Mouse (Mus musculus) embryonic facial prominence, embryonic 10.5 days (tissue): ENCODE results near the gene Ippk. TPM values are rescaled to one million over a fixed set of nuclear protein-coding genes. Genes with fewer than 3 reads are reported as not detected.

Experiments used
- DNase-seq: peaks from one replicate; pipeline ENCODE4 v3.0.0-alpha.2; 2017; ENCODE audit warnings: low spot score
- H3K27ac ChIP-seq: fragments of 300-500 bp; sonication (generic); replicated peaks from 2 replicates; pipeline ENCODE4 v1.5.1; 2016; ENCODE audit warnings: mild to moderate bottlenecking
- H3K27me3 ChIP-seq: fragments of 300-500 bp; sonication (generic); replicated peaks from 2 replicates; pipeline ENCODE4 v1.6.1; 2016; ENCODE audit warnings: low read depth, mild to moderate bottlenecking; ENCODE audit not compliant: poor library complexity, severe bottlenecking
- H3K36me3 ChIP-seq: fragments of 300-500 bp; sonication (generic); replicated peaks from 2 replicates; pipeline ENCODE4 v1.6.1; 2016; ENCODE audit warnings: mild to moderate bottlenecking, moderate library complexity
- H3K4me1 ChIP-seq: fragments of 300-500 bp; sonication (generic); 2 replicates; pipeline ENCODE4 v1.6.1; 2016
- H3K4me3 ChIP-seq: fragments of 300-500 bp; sonication (generic); 2 replicates; pipeline ENCODE4 v1.5.1; 2016; ENCODE audit warnings: mild to moderate bottlenecking, moderate library complexity
- H3K9me3 ChIP-seq: fragments of 300-500 bp; sonication (generic); 2 replicates; pipeline ENCODE4 v1.6.1; 2016; ENCODE audit warnings: mild to moderate bottlenecking
- WGBS: fragments of 180-500 bp; shearing (Covaris S2); methylation state at CpG from one replicate; pipeline ENCODE4 v1.1.7; 2016; 5-methylcytosine and 5-hydroxymethylcytosine counted together
- polyA plus RNA-seq: library from polyadenylated mRNA; unstranded; fragments of >200 nt; fragmentation: Nextera tagmentation; extraction: Ambion mirVana; gene quantifications from 2 replicates; pipeline ENCODE4 v1.2.1, GENCODE M21; 2016

Ippk gene
- polyA plus RNA-seq, 1 experiment from 2014 or later, result 18.3 TPM

GRCm38 (mm10) chr13:49394886-49395447 is 26.1 kb upstream of the Ippk start:
- H3K36me3 ChIP-seq, result peaks cover 14% of the 10 kb centered on the region
- no peak for DNase-seq
- 89% methylated on average over 3 of the region's 3 CpGs for WGBS
- H3K9me3 ChIP-seq, result peaks cover 4% of the 10 kb centered on the region; the same call in 1 of the 2 replicates
- no peaks in the 10 kb centered on the region for H3K27me3 ChIP-seq
- no peak overlapping the region for H3K4me3 ChIP-seq
- 0 out of 2 replicates have a peak, but pooled peaks cover 3% of the 10 kb centered on the region for H3K4me1 ChIP-seq
- no peak overlapping the region for H3K27ac ChIP-seq

- Histone ChIP-seq H3K27me3 (no peaks in the 10 kb centered on the region), H3K4me1 (0 out of 2 replicates have a peak, but pooled peaks cover 3% of the 10 kb centered on the region), H3K36me3 (no peaks in the 10 kb centered on the region), H3K4me3 (no peak overlapping the region), H3K9me3 (no peaks in the 10 kb centered on the region), H3K27ac (no peak overlapping the region)
- no peak for DNase-seq
- WGBS, result 86% methylated on average over 1 of the region's 1 CpGs
Observed at GRCm38 (mm10) chr13:49396798-49397197, 24.3 kb upstream of the Ippk start.

- Histone ChIP-seq H3K36me3 (no peaks in the 10 kb centered on the region), H3K27ac (no peak overlapping the region), H3K9me3 (no peaks in the 10 kb centered on the region), H3K4me1 (0 out of 2 replicates have a peak, but pooled peaks cover 3% of the 10 kb centered on the region), H3K4me3 (no peak overlapping the region), H3K27me3 (no peaks in the 10 kb centered on the region)
- no peak for DNase-seq
- 84% methylated on average over 8 of the region's 8 CpGs for whole genome bisulfite sequencing
Observed at GRCm38 (mm10) chr13:49398191-49398590, 22.9 kb upstream of the Ippk start.

GRCm38 (mm10) chr13:49400139-49400538 is 20.9 kb upstream of the Ippk start:
- WGBS, result 61% methylated on average over 6 of the region's 6 CpGs

GRCm38 (mm10) chr13:49402628-49403027 is 18.4 kb upstream of the Ippk start:
- Histone ChIP-seq H3K4me3 (no peak overlapping the region), H3K9me3 (no peaks in the 10 kb centered on the region), H3K4me1 (0 out of 2 replicates have a peak, but pooled peaks cover 3% of the 10 kb centered on the region), H3K27me3 (no peaks in the 10 kb centered on the region), H3K27ac (no peak overlapping the region), H3K36me3 (no peaks in the 10 kb centered on the region)
- 70% methylated on average over 2 of the region's 2 CpGs for WGBS
- no peak for DNase-seq

More at GRCm38 (mm10) chr13:49400139-49400538, 20.9 kb upstream of the Ippk start:
- DNase-seq, result peak; percentile 68
- no peaks in the 10 kb centered on the region for H3K27me3 ChIP-seq
- no peak overlapping the region for H3K4me3 ChIP-seq
- H3K9me3 ChIP-seq, result no peaks in the 10 kb centered on the region
- H3K27ac ChIP-seq, result no peak overlapping the region
- H3K36me3 ChIP-seq, result no peaks in the 10 kb centered on the region
- 0 out of 2 replicates have a peak, but pooled peaks cover 3% of the 10 kb centered on the region for H3K4me1 ChIP-seq

GRCm38 (mm10) chr13:49407795-49408194 is 13.3 kb upstream of the Ippk start:
- Histone ChIP-seq H3K4me3 (no peak overlapping the region), H3K9me3 (no peaks in the 10 kb centered on the region), H3K27me3 (no peaks in the 10 kb centered on the region), H3K27ac (no peak overlapping the region), H3K4me1 (no peaks in the 10 kb centered on the region), H3K36me3 (no peaks in the 10 kb centered on the region)
- no peak for DNase-seq

- no peaks in the 10 kb centered on the region for H3K9me3 ChIP-seq
- whole genome bisulfite sequencing, result 2% methylated on average over 15 of the region's 15 CpGs
- peaks cover 5% of the 10 kb centered on the region; the same call in 1 of the 2 replicates for H3K36me3 ChIP-seq
- H3K27me3 ChIP-seq, result no peaks in the 10 kb centered on the region
- DNase-seq, result peak; percentile 44
- H3K4me1 ChIP-seq, result peaks cover 27% of the 10 kb centered on the region
- peak overlapping the region; percentile 90 for H3K27ac ChIP-seq
- peak overlapping the region; percentile 96 for H3K4me3 ChIP-seq
Observed at GRCm38 (mm10) chr13:49421606-49421917, 513 bp downstream of the Ippk start.

GRCm38 (mm10) chr13:49421959-49422358 is 910 bp downstream of the Ippk start:
- no peak for DNase-seq
- Histone ChIP-seq H3K4me1 (peaks cover 27% of the 10 kb centered on the region), H3K36me3 (peaks cover 5% of the 10 kb centered on the region; the same call in 1 of the 2 replicates), H3K27ac (peak overlapping the region; percentile 90), H3K27me3 (no peaks in the 10 kb centered on the region), H3K4me3 (peak overlapping the region; percentile 96), H3K9me3 (no peaks in the 10 kb centered on the region)
- 39% methylated on average over 4 of the region's 4 CpGs for WGBS

- Histone ChIP-seq H3K27me3 (no peaks in the 10 kb centered on the region), H3K27ac (no peak overlapping the region), H3K4me3 (no peak overlapping the region), H3K9me3 (no peaks in the 10 kb centered on the region), H3K4me1 (peaks cover 23% of the 10 kb centered on the region), H3K36me3 (peaks cover 12% of the 10 kb centered on the region)
- WGBS, result 92% methylated on average over 3 of the region's 3 CpGs
- no peak for DNase-seq
Observed at GRCm38 (mm10) chr13:49426736-49427135, 5.7 kb downstream of the Ippk start.

GRCm38 (mm10) chr13:49428042-49428675 is 7.1 kb downstream of the Ippk start:
- no peaks in the 10 kb centered on the region for H3K27me3 ChIP-seq
- H3K27ac ChIP-seq, result no peak overlapping the region
- peaks cover 8% of the 10 kb centered on the region for H3K4me1 ChIP-seq
- H3K9me3 ChIP-seq, result no peaks in the 10 kb centered on the region
- 92% methylated on average over 1 of the region's 1 CpGs for WGBS
- H3K4me3 ChIP-seq, result no peak overlapping the region
- DNase-seq, result no peak
- peaks cover 22% of the 10 kb centered on the region for H3K36me3 ChIP-seq

- no peak for DNase-seq
- Histone ChIP-seq H3K4me1 (peaks cover 6% of the 10 kb centered on the region; the same call in 1 of the 2 replicates), H3K9me3 (no peaks in the 10 kb centered on the region), H3K4me3 (no peak overlapping the region), H3K27me3 (no peaks in the 10 kb centered on the region), H3K36me3 (peaks cover 45% of the 10 kb centered on the region), H3K27ac (no peak overlapping the region)
- 68% methylated on average over 4 of the region's 4 CpGs for WGBS
Observed at GRCm38 (mm10) chr13:49430529-49430928, 9.5 kb downstream of the Ippk start.

GRCm38 (mm10) chr13:49433268-49434029 is 12.4 kb downstream of the Ippk start:
- DNase-seq, result no peak
- peaks cover 69% of the 10 kb centered on the region for H3K36me3 ChIP-seq

More at GRCm38 (mm10) chr13:49433268-49434029, 12.4 kb downstream of the Ippk start:
- H3K4me1 ChIP-seq, result peaks cover 6% of the 10 kb centered on the region; the same call in 1 of the 2 replicates
- WGBS, result 88% methylated on average over 2 of the region's 2 CpGs
- H3K9me3 ChIP-seq, result no peaks in the 10 kb centered on the region
- H3K27ac ChIP-seq, result no peak overlapping the region
- no peak overlapping the region for H3K4me3 ChIP-seq
- H3K27me3 ChIP-seq, result no peaks in the 10 kb centered on the region
